Mouse (Mus musculus) lung, embryonic 16.5 days (tissue): ENCODE measurements around the gene Parn. TPM values are rescaled to one million over a fixed set of nuclear protein-coding genes. Genes with fewer than 3 reads are reported as not detected.

Experiments used
- polyA plus RNA-seq: library from polyadenylated mRNA; unstranded; fragments of >200 nt; fragmentation: Nextera tagmentation; extraction: Ambion mirVana; gene quantifications from 2 replicates; pipeline ENCODE4 v1.2.1, GENCODE M21; 2015

The Parn gene
- polyA plus RNA-seq, 1 experiment from 2014 or later, result 44.1 TPM

Other genes with a start within 250 kb of the Parn start
- gene Bfar, start 3.7 kb upstream of the Parn start, polyA plus RNA-seq, result 46.7 and 48.3 TPM in 2 replicates
- 4.3 and 5.4 TPM in 2 replicates for gene 3110001I22Rik, start 3.8 kb upstream of the Parn start, polyA plus RNA-seq
- gene Pla2g10, start 62.8 kb upstream of the Parn start, polyA plus RNA-seq, result 4.0 TPM in 2 replicates
- 52.5 and 56.0 TPM in 2 replicates for gene Rrn3, start 112.5 kb upstream of the Parn start, polyA plus RNA-seq
- gene Ntan1, start 150.7 kb upstream of the Parn start, polyA plus RNA-seq, result 163 and 166 TPM in 2 replicates
- 79.3 and 84.0 TPM in 2 replicates for gene Pdxdc1, start 235.0 kb upstream of the Parn start, polyA plus RNA-seq
- 11.2 and 12.5 TPM in 2 replicates for gene Mpv17l, start 235.0 kb upstream of the Parn start, polyA plus RNA-seq